Mouse (Mus musculus): ENCODE measurements around the gene Gm6583. TPM values are rescaled to one million over a fixed set of nuclear protein-coding genes. Genes with fewer than 3 reads are reported as not detected.

The Gm6583 gene
- polyA plus RNA-seq, 1 experiment from 2014 or later = 0.26 TPM

DNA sequence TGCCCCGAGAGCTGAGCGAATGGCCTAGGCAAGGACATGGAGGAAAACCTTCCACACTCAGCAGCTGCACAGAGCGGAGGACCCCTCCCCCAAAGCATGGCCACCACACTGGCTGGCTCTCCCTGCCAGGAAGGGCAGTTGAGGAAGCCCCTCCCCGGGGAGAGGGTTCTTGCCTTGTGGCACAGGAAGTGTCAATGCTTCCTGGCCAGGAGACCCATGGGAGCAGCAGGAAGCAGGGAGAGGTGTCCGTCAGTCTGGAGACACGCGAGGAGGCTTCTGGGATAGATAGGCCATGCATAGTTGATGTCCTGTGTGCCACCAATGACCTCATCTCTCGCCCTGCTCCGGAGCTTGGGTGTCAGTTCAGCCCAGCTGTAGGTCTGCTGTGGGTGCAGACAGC is 489 bp upstream of the Gm6583 start:
- Histone ChIP-seq H3K27ac (ENCODE audit: low read depth) (no peak overlapping the region), H3K4me1 (ENCODE audit: insufficient read depth) (no peaks in the 10 kb centered on the region), H3K4me3 (ENCODE audit: low read depth, low read length) (no peak overlapping the region), H3K9ac (no peak overlapping the region), H3K4me2 (no peak overlapping the region), H3K9me3 (ENCODE audit: low read depth, low read length) (no peaks in the 10 kb centered on the region), H3K27me3 (ENCODE audit: insufficient read depth, low read length) (no peaks in the 10 kb centered on the region), H3K36me3 (ENCODE audit: insufficient read depth) (peaks cover 27% of the 10 kb centered on the region)
- 86% methylated on average over 9 of the region's 9 CpGs for WGBS
- no peak for ATAC-seq (ENCODE audit: insufficient read depth)
- no peak for DNase-seq
- no peak for TF ChIP-seq CTCF (IDR thresholded peaks at IDR 0.05; ENCODE audit: low read depth)

- Histone ChIP-seq H3K4me2 (no peak overlapping the region), H3K9ac (no peak overlapping the region), H3K27ac (ENCODE audit: low read depth) (no peak overlapping the region), H3K9me3 (ENCODE audit: low read depth, low read length) (no peaks in the 10 kb centered on the region), H3K27me3 (ENCODE audit: insufficient read depth, low read length) (no peaks in the 10 kb centered on the region), H3K4me3 (ENCODE audit: low read depth, low read length) (no peak overlapping the region), H3K4me1 (ENCODE audit: insufficient read depth) (no peaks in the 10 kb centered on the region), H3K36me3 (ENCODE audit: insufficient read depth) (peaks cover 30% of the 10 kb centered on the region)
- WGBS = 78% methylated on average over 6 of the region's 6 CpGs
- DNase-seq = no peak
- TF ChIP-seq CTCF (IDR thresholded peaks at IDR 0.05; ENCODE audit: low read depth) = no peak
- no peak for ATAC-seq (ENCODE audit: insufficient read depth)
These were observed 340 bp downstream of the Gm6583 start for GRCm38 (mm10) chr5:112355493-112355892.

- 87% methylated on average over 8 of the region's 8 CpGs for WGBS
- no peak for DNase-seq
- H3K4me2 ChIP-seq = no peak overlapping the region
- no peak overlapping the region for H3K4me3 ChIP-seq (ENCODE audit: low read depth, low read length)
- TF ChIP-seq CTCF (IDR thresholded peaks at IDR 0.05; ENCODE audit: low read depth) = no peak
- no peaks in the 10 kb centered on the region for H3K9me3 ChIP-seq (ENCODE audit: low read depth, low read length)
- no peaks in the 10 kb centered on the region for H3K27me3 ChIP-seq (ENCODE audit: insufficient read depth, low read length)
- H3K9ac ChIP-seq = no peak overlapping the region
- H3K36me3 ChIP-seq (ENCODE audit: insufficient read depth) = peaks cover 56% of the 10 kb centered on the region
- no peak for ATAC-seq (ENCODE audit: insufficient read depth)
- H3K27ac ChIP-seq (ENCODE audit: low read depth) = no peak overlapping the region
- H3K4me1 ChIP-seq (ENCODE audit: insufficient read depth) = no peaks in the 10 kb centered on the region
These were observed 6.7 kb downstream of the Gm6583 start for GRCm38 (mm10) chr5:112349169-112349568.

- no peak overlapping the region for H3K4me2 ChIP-seq
- no peak overlapping the region for H3K9ac ChIP-seq
These were observed 9.4 kb downstream of the Gm6583 start for GRCm38 (mm10) chr5:112346211-112346965.

DNA sequence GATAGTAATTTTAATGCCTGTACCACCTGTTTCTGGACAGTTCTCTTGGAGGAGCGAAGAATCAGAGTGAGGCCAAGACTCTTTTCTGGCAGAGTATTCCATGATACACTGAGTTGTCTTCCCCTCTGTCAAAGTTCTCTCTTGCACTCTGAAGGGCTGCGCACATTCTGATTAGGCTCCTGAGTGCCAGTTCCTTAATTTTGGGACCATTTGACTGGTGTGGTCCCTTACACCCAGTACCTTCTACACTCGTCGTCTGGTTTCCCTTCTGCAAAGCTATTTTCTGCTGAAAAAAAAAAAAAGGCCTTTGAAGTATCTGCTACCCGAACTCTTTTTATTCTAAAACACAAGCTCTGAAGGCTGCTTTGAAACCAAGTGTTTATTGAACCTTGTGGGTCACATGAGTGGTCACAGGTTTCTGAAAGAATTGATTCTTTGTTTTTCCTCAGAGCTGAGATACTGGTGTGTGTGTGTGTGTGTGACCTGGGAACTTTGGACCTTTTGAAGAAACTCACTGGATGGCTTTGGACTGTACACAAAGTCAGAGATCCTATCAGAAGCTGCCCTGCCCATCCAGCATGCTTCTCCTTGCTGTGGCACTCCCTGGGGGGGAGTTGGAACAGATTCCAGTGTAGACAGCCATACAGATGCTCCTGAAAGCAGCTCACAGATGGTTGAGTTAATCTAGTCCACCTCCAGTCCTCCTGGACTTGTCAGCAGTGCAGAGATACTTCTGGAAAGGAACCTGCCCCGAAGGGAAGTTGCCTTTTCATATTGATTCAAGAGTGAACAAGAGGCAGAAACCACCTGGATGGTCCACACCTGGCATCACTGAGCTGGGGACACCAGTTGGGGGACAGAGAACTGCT is 11.5 kb downstream of the Gm6583 start:
- Histone ChIP-seq H3K36me3 (ENCODE audit: insufficient read depth) (peaks cover 40% of the 10 kb centered on the region), H3K4me3 (ENCODE audit: low read depth, low read length) (no peak overlapping the region), H3K4me2 (no peak overlapping the region), H3K27ac (ENCODE audit: low read depth) (no peak overlapping the region), H3K4me1 (ENCODE audit: insufficient read depth) (0 out of 2 replicates have a peak, but pooled peaks cover 3% of the 10 kb centered on the region), H3K9me3 (ENCODE audit: low read depth, low read length) (no peaks in the 10 kb centered on the region), H3K27me3 (ENCODE audit: insufficient read depth, low read length) (no peaks in the 10 kb centered on the region), H3K9ac (0 out of 2 replicates have a peak overlapping the region, but pooled peaks have one; percentile 9)
- DNase-seq (no peak), ATAC-seq (ENCODE audit: insufficient read depth) (no peak)
- 74% methylated on average over 6 of the region's 6 CpGs for WGBS
- TF ChIP-seq CTCF (IDR thresholded peaks at IDR 0.05; ENCODE audit: low read depth) = no peak

More at GRCm38 (mm10) chr5:112346211-112346965, 9.4 kb downstream of the Gm6583 start:
- no peaks in the 10 kb centered on the region for H3K27me3 ChIP-seq (ENCODE audit: insufficient read depth, low read length)
- H3K27ac ChIP-seq (ENCODE audit: low read depth) = no peak overlapping the region
- H3K4me1 ChIP-seq (ENCODE audit: insufficient read depth) = 0 out of 2 replicates have a peak, but pooled peaks cover 3% of the 10 kb centered on the region
- DNase-seq = no peak
- no peak for ATAC-seq (ENCODE audit: insufficient read depth)
- no peak overlapping the region for H3K4me3 ChIP-seq (ENCODE audit: low read depth, low read length)
- H3K36me3 ChIP-seq (ENCODE audit: insufficient read depth) = peaks cover 39% of the 10 kb centered on the region
- 83% methylated on average over 16 of the region's 16 CpGs for WGBS
- no peaks in the 10 kb centered on the region for H3K9me3 ChIP-seq (ENCODE audit: low read depth, low read length)
- no peak for TF ChIP-seq CTCF (IDR thresholded peaks at IDR 0.05; ENCODE audit: low read depth)

DNA sequence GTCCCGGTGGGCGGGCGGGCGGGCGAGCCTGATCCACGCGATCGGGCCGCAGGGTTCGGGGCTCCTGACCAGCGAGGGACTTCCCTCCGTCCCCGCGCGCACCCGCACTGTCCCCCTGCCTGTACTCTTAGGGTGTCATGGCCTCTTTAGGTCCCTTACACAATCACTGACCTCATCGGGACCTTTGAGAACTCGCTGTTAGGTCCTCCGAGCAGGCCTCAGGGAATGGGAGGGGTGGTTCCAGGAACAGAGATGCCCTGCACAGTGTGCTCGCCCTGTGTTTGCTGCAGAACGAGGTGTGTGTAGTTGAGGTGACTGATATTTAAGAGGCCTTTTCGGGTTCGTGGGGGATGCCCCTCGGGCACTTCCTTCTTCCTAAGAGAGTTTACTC is 12.6 kb downstream of the Gm6583 start:
- no peaks in the 10 kb centered on the region for H3K9me3 ChIP-seq (ENCODE audit: low read depth, low read length)
- peak overlapping the region; percentile 54; the same call in 1 of the 2 replicates for H3K27ac ChIP-seq (ENCODE audit: low read depth)
- H3K4me3 ChIP-seq (ENCODE audit: low read depth, low read length) = peak overlapping the region; percentile 92
- H3K27me3 ChIP-seq (ENCODE audit: insufficient read depth, low read length) = no peaks in the 10 kb centered on the region
- DNase-seq (peak; percentile 57), ATAC-seq (ENCODE audit: insufficient read depth) (peak; percentile 75)
- peak overlapping the region; percentile 88 for H3K9ac ChIP-seq
- peak overlapping the region; percentile 84 for H3K4me2 ChIP-seq
- H3K4me1 ChIP-seq (ENCODE audit: insufficient read depth) = 0 out of 2 replicates have a peak, but pooled peaks cover 3% of the 10 kb centered on the region
- H3K36me3 ChIP-seq (ENCODE audit: insufficient read depth) = peaks cover 42% of the 10 kb centered on the region
- WGBS = under 1% methylated on average over 17 of the region's 24 CpGs
- TF ChIP-seq CTCF (IDR thresholded peaks at IDR 0.05; ENCODE audit: low read depth) = no peak

All from lung, embryonic 14.5 days (tissue).